8 mouse cellular contexts compared by ENCODE assay signal in the genomic region with DNA sequence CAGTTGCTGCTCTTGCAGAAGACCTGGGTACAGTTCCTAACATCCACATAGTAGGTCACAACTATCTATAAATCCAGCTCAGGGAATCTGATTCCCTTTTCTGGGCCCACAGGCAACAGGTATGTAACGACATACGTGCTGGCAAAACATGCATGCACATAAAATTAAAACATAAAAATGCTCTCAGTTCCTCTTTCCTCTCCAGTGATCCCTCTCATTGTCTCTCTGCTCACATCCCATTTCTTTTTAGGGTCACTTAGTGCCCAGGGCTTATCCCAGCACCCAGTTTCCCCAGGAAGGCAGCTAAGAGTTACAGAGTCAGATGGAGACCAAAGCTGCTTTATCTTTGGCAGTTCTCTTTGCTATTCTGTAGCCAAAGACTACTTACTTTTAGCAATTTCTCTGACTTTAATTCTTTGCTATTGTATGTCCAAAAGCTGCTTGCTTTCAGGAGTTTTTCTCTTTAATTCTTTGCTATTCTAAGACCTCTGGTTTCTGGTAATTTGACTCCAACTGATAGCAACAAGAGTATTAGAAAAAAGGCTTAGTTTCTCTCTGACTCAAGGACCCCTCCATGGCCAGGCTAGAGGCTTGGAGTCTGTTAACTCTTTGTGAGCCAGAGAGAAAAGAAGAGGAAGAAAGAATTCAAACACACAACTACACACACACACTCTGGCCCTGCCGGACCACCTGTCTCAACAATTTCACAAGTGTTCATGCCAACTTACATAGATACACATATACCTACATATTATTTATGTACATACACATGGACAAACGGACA. TPM values are rescaled to one million over a fixed set of nuclear protein-coding genes. Genes with fewer than 3 reads are reported as not detected.
DNase-seq lines count a peak whose midpoint lies in the region; ATAC-seq and TF ChIP-seq lines count a peak whose summit lies in the region.

No protein-coding gene starts in this region.

- H3K79me2 ChIP-seq in CH12.LX (replicated peaks; ENCODE audit: control insufficient read depth, extremely low read depth, insufficient read depth, poor library complexity, severe bottlenecking): peaks cover 13% of the 10 kb centered on the region

- TF ChIP-seq RAD21 in CH12.LX (IDR thresholded peaks at IDR 0.05; ENCODE audit: low read depth, low read length): no peak

- in situ Hi-C loops in CH12.LX (cut with MboI; ENCODE audit: low pct_ligation_motif_present, low pct_unique_long_range_greater_than_20kb, low sequenced_read_pairs): no loop called here

- peak; percentile 61 for DNase-seq in heart, adult 11 months
- DNase-seq in heart, postnatal 4 days: no peak
- no peak for DNase-seq in CH12.LX (ENCODE audit: extremely low read depth)
- no peak for DNase-seq in liver, postnatal 0 days
- DNase-seq in retina, postnatal 1 day: no peak
- no peak for DNase-seq in thymus, postnatal 25 days
- no peak for DNase-seq in kidney, postnatal 4 days

- H3K4me3 ChIP-seq in CH12.LX (replicated peaks in 1 of 3; ENCODE audit: low read depth in 2 of 3, low read length in 2 of 3, poor library complexity in 1 of 3): peak overlapping the region in 2 of 3 experiments; percentile 63 to 76
- peak overlapping the region; percentile 84 for H3K4me3 ChIP-seq in liver, postnatal 0 days (ENCODE audit: low read depth, low read length)

- H3K9me3 ChIP-seq in CH12.LX (replicated peaks; ENCODE audit: low read length): no peaks in the 10 kb centered on the region
- no peaks in the 10 kb centered on the region for H3K9me3 ChIP-seq in liver, postnatal 0 days (ENCODE audit: low read length)

- WGBS in liver, postnatal 0 days (ENCODE audit: insufficient replicate concordance): 37% methylated on average over 4 of the region's 4 CpGs

- peak; percentile 38 for ATAC-seq in granulocyte monocyte progenitor cell, adult 5-6 weeks (replicated peaks; ENCODE audit: poor library complexity, severe bottlenecking)
- no peak for ATAC-seq in liver, postnatal 0 days

- H3K9ac ChIP-seq in CH12.LX (ENCODE audit: insufficient read depth, low read depth): no peak overlapping the region; the same call in 1 of the 2 replicates
- H3K9ac ChIP-seq in liver, postnatal 0 days (replicated peaks): peak overlapping the region; percentile 65; the same call in 1 of the 2 replicates

- H3K36me3 ChIP-seq in CH12.LX (replicated peaks in 1 of 2; ENCODE audit: control insufficient read depth in 1 of 2, insufficient read depth in 1 of 2, low read length in 1 of 2): peaks cover 3 to 16% of the 10 kb centered on the region in 2 experiments
- peaks cover 16% of the 10 kb centered on the region for H3K36me3 ChIP-seq in liver, postnatal 0 days (replicated peaks; ENCODE audit: insufficient read depth, low read length)

- TF ChIP-seq EP300 in CH12.LX (IDR thresholded peaks at IDR 0.05; ENCODE audit: low read length): peak; percentile 40; the same call in 1 of the 2 replicates
- TF ChIP-seq EP300 in liver, postnatal 0 days (IDR thresholded peaks at IDR 0.05; ENCODE audit: low read depth): no peak

- no peak overlapping the region for H3K27ac ChIP-seq in CH12.LX (ENCODE audit: insufficient read depth, low read depth)
- H3K27ac ChIP-seq in liver, postnatal 0 days (ENCODE audit: low read depth): no peak overlapping the region

- no peak for TF ChIP-seq CTCF in CH12.LX (conservative IDR thresholded peaks at IDR 0.05 in 1 of 2, IDR thresholded peaks at IDR 0.05 in 1 of 2; ENCODE audit: low read depth in 2 of 2, low read length in 2 of 2)
- no peak for TF ChIP-seq CTCF in liver, postnatal 0 days (IDR thresholded peaks at IDR 0.05; ENCODE audit: low read depth)

- TF ChIP-seq POLR2A in CH12.LX (IDR thresholded peaks at IDR 0.05; ENCODE audit: low read depth, low read length): no peak

- H3K27me3 ChIP-seq in CH12.LX (replicated peaks): peaks cover 10% of the 10 kb centered on the region
- H3K27me3 ChIP-seq in liver, postnatal 0 days (ENCODE audit: insufficient read depth, low read length): no peaks in the 10 kb centered on the region

- peaks cover 0 to 22% of the 10 kb centered on the region in 2 experiments; a peak in 2 of 4 replicates for H3K4me1 ChIP-seq in CH12.LX (ENCODE audit: control insufficient read depth in 1 of 2, insufficient read depth in 2 of 2)
- H3K4me1 ChIP-seq in liver, postnatal 0 days (ENCODE audit: insufficient read depth): 0 out of 2 replicates have a peak, but pooled peaks cover 2% of the 10 kb centered on the region

- H3K4me2 ChIP-seq in CH12.LX (ENCODE audit: insufficient read depth, low read depth, poor library complexity, severe bottlenecking): peak overlapping the region; percentile 96
- H3K4me2 ChIP-seq in liver, postnatal 0 days (ENCODE audit: low read depth, low read length): peak overlapping the region; percentile 75

- dilution Hi-C loops in CH12.LX (cut with MboI; ENCODE audit: extremely low pct_ligation_motif_present, extremely low pct_unique_long_range_greater_than_20kb, low sequenced_read_pairs): no loop called here

TF ChIP-seq in CH12.LX, 34 proteins besides CTCF, POLR2A, EP300 and RAD21:
- no peak for TF ChIP-seq HCFC1 (IDR thresholded peaks at IDR 0.05; ENCODE audit: low read depth, low read length)
- TF ChIP-seq CHD1 (IDR thresholded peaks at IDR 0.05; ENCODE audit: low read depth, low read length): no peak
- TF ChIP-seq RCOR1 (conservative IDR thresholded peaks at IDR 0.05; ENCODE audit: low read depth, low read length): no peak
- no peak for TF ChIP-seq GABPA (IDR thresholded peaks at IDR 0.05; ENCODE audit: insufficient replicate concordance, low read depth, low read length)
- TF ChIP-seq POLR2AphosphoS2 (IDR thresholded peaks at IDR 0.05; ENCODE audit: low read depth, low read length): no peak
- TF ChIP-seq ZKSCAN1 (IDR thresholded peaks at IDR 0.05; ENCODE audit: borderline replicate concordance, low read depth, low read length): no peak
- TF ChIP-seq IRF4 (IDR thresholded peaks at IDR 0.05; ENCODE audit: low read depth, low read length): peak; percentile 55
- no peak for TF ChIP-seq PAX5 (IDR thresholded peaks at IDR 0.05; ENCODE audit: low read length)
- TF ChIP-seq ELF1 (IDR thresholded peaks at IDR 0.05; ENCODE audit: low read depth, low read length): no peak
- TF ChIP-seq USF2 (conservative IDR thresholded peaks at IDR 0.05; ENCODE audit: low read depth, low read length): no peak
- TF ChIP-seq MEF2A (IDR thresholded peaks at IDR 0.05; ENCODE audit: borderline replicate concordance, low read depth, low read length): no peak
- peak; percentile 9; the same call in 1 of the 2 replicates for TF ChIP-seq MXI1 (IDR thresholded peaks at IDR 0.05; ENCODE audit: low read depth, low read length)
- no peak for TF ChIP-seq KAT2A (IDR thresholded peaks at IDR 0.05; ENCODE audit: insufficient replicate concordance, low read length)
- TF ChIP-seq BHLHE40 (IDR thresholded peaks at IDR 0.05; ENCODE audit: low read depth, low read length): 0 out of 2 replicates have a peak, but pooled peaks have one; percentile 6
- peak; percentile 20; the same call in 1 of the 2 replicates for TF ChIP-seq ZNF384 (IDR thresholded peaks at IDR 0.05; ENCODE audit: low read depth, low read length)
- no peak for TF ChIP-seq NRF1 (IDR thresholded peaks at IDR 0.05; ENCODE audit: low read depth, low read length)
- TF ChIP-seq TCF12 (IDR thresholded peaks at IDR 0.05; ENCODE audit: low read depth, low read length): no peak
- no peak for TF ChIP-seq JUND (conservative IDR thresholded peaks at IDR 0.05; ENCODE audit: low read depth, low read length)
- no peak for TF ChIP-seq TBP (conservative IDR thresholded peaks at IDR 0.05; ENCODE audit: low read depth, low read length)
- TF ChIP-seq MAX (IDR thresholded peaks at IDR 0.05; ENCODE audit: low read length): no peak
- TF ChIP-seq MAFK (IDR thresholded peaks at IDR 0.05; ENCODE audit: insufficient replicate concordance, low read length): no peak
- no peak for TF ChIP-seq ZMIZ1 (IDR thresholded peaks at IDR 0.05; ENCODE audit: low read depth, low read length)
- TF ChIP-seq E2F4 (IDR thresholded peaks at IDR 0.05; ENCODE audit: insufficient replicate concordance, low read depth, low read length): no peak
- TF ChIP-seq UBTF (IDR thresholded peaks at IDR 0.05; ENCODE audit: low read depth, low read length): no peak
- no peak for TF ChIP-seq CHD2 (IDR thresholded peaks at IDR 0.05; ENCODE audit: low read length)
- no peak for TF ChIP-seq JUN (IDR thresholded peaks at IDR 0.05; ENCODE audit: insufficient read depth, low read depth, low read length)
- TF ChIP-seq ETS1 (conservative IDR thresholded peaks at IDR 0.05; ENCODE audit: low read depth, low read length): no peak
- no peak for TF ChIP-seq MYC (IDR thresholded peaks at IDR 0.05; ENCODE audit: low read depth, low read length)
- 0 out of 2 replicates have a peak, but pooled peaks have one; percentile 18 for TF ChIP-seq SIN3A (IDR thresholded peaks at IDR 0.05; ENCODE audit: low read length)
- no peak for TF ChIP-seq SMC3 (IDR thresholded peaks at IDR 0.05; ENCODE audit: low read depth, low read length)
- no peak for TF ChIP-seq ZC3H11A (IDR thresholded peaks at IDR 0.05; ENCODE audit: low read depth, low read length)
- TF ChIP-seq NELFE (IDR thresholded peaks at IDR 0.05; ENCODE audit: low read depth, low read length): no peak
- no peak for TF ChIP-seq MAZ (IDR thresholded peaks at IDR 0.05; ENCODE audit: low read depth, low read length)
- TF ChIP-seq USF1 (IDR thresholded peaks at IDR 0.05; ENCODE audit: low read depth, low read length): no peak

RNA-seq across cellular contexts. Expression of a gene that starts 1.4 kb away (rescaled TPM):
- 10 to 100 TPM; 49.5 to 65.6 TPM for total RNA-seq in heart, postnatal 4 days (2021)
- 21.5 and 22.3 TPM in 2 replicates for total RNA-seq in CH12.LX (2012; rRNA removed)
- 10.4 and 16.5 TPM in 2 replicates for total RNA-seq in CH12.LX (2014; rRNA removed)
- polyA plus RNA-seq in CH12.LX (2012; ENCODE audit: insufficient read length, low read depth): 23.4 and 28.2 TPM in 2 replicates
- total RNA-seq in granulocyte monocyte progenitor cell, adult 5-6 weeks (2014; fragmentation: Nextera tagmentation): 8.2 and 25.2 TPM in 2 replicates
- total RNA-seq in granulocyte monocyte progenitor cell, adult 5-6 weeks (2017): 39.1 and 42.3 TPM in 2 replicates
- 30.7 and 35.0 TPM in 2 replicates for polyA plus RNA-seq in liver, postnatal 0 days (2015; fragmentation: Nextera tagmentation; extraction: Ambion mirVana)

RNA-seq across cellular contexts. Expression of a gene that starts 38.8 kb away (rescaled TPM):
- total RNA-seq in heart, postnatal 4 days (2021): 10 to 100 TPM; 31.0 to 33.3 TPM
- under 0.01 and 0.04 TPM in 2 replicates for total RNA-seq in CH12.LX (2012; rRNA removed)
- not detected in 2 replicates for total RNA-seq in CH12.LX (2014; rRNA removed)
- polyA plus RNA-seq in CH12.LX (2012; ENCODE audit: insufficient read length, low read depth): 0.10 and 0.37 TPM in 2 replicates
- 0.09 TPM in 1 of 2 replicates, not detected in the other for total RNA-seq in granulocyte monocyte progenitor cell, adult 5-6 weeks (2014; fragmentation: Nextera tagmentation)
- 0.22 and 0.88 TPM in 2 replicates for total RNA-seq in granulocyte monocyte progenitor cell, adult 5-6 weeks (2017)
- 0.27 and 0.33 TPM in 2 replicates for polyA plus RNA-seq in liver, postnatal 0 days (2015; fragmentation: Nextera tagmentation; extraction: Ambion mirVana)

Comparison
In these comparisons a context has a peak if more than half of its experiments do, and no peak if none do; other contexts are left out.
1. RNA of a gene that starts 38.8 kb away (total RNA-seq): 31.0 to 33.3 TPM in heart, postnatal 4 days; 0.09 to 0.88 TPM in granulocyte monocyte progenitor cell, adult 5-6 weeks and under 0.01 to 0.04 TPM in CH12.LX; every median in the first group is over 10 times any median in the second.